Mouse (Mus musculus): ENCODE results near the gene Cbl. TPM values are rescaled to one million over a fixed set of nuclear protein-coding genes. Genes with fewer than 3 reads are reported as not detected.
A peak's percentile ranks its signal among the peaks of the same experiment; 100 is the strongest.

Gene Cbl
- total RNA-seq, 2 experiments from 2014 or later = 7.1 to 7.5 TPM

DNA sequence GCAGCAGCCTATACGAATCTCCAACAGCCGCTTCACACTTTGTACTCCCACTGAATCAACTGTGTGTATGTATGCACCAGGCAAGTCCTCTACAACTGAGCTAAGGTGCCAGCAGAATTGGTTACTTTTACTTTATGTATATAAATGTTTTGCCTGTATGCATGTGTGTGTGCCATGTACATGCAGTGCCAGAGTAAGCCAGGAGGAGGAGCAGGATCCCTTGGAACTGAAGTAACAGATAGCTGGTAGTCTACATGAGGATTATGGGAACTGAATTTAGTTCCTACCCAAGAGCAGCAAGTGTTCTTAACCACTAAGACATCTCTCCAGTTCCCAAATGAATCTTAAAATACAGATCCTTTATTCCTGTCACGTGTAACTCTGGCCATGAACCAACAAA lies 51.6 kb downstream of the Cbl start:
- peak; percentile 32 for DNase-seq (ENCODE audit: low spot score)

DNA sequence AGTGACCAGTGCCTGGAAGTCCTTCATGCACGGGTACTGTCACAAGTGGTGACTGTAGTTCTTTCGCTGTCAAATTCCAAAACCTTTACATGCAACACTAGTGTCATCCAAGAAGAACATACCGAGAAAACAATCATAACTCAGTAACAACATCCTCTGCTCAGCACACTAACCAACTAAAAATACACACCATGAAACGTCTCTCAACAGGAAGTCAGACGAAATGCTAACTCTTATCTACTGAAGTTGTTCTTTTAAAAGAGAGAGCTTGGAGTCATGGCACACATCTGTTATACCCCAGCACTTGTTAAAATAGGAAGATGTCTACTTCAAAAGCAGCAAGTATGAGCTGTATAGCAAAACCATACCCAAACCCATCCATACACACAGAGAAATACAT lies 52.3 kb downstream of the Cbl start:
- no peak for DNase-seq (ENCODE audit: low spot score)

DNA sequence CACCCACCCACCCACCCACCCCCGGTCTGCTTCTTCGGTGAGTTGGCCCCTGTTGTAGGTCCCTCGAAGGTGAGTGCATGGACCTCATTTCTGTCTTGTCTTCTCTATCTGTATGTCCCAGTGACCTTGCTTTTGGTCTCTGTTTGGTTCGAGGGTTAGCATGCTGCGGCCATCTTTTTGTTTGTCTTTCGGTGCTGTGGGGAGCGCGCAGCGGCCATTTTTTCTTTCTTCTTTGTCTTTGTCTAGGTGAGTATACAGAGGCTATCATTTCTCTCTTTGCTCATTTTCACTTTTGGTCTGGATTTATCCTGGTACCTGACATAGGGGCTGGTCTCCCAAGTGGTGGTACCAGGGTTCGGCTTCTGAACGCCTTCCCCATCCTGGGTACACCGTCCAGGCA lies 55.0 kb downstream of the Cbl start:
- no peak for DNase-seq (ENCODE audit: low spot score)

DNA sequence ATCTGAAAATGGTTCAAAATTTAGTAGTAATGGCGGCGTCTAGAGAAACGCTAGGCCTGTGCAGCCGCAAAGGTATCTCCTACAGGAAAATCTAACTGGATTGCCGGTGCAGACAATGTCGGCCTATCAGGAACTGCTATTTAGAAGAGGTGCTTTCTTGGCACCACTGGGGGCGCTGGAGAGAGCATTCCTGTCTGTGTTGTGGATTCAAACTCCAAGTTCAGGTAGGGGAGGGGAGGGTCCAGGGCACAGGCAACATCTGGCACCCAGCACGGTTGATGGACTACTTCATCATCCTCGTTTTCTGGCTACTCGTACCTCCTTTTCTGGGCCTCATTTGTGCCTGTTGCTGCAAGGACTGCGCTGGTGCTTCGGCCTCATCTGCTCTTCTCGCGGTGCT lies 55.5 kb downstream of the Cbl start:
- DNase-seq (ENCODE audit: low spot score) = no peak

DNA sequence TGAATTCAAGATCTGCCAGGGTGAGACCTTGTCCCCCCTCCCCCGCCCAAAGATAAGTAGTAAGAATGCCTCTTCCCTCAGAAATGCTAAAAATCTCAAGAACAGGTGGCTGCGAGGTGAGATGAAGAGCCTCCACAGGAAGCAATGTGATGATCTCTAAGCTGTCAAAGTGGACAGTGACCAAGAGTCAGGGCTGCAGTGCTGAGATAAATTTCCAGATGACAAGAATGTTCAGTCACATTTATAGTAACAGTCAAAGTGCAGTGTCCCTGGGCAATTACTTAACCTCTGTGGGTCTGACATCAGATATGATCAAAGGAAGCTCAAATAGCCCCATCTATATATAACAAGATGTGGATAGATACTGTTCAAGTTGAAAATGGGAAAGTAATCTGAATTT lies 56.4 kb downstream of the Cbl start:
- peak; percentile 27 for DNase-seq (ENCODE audit: low spot score)

DNA sequence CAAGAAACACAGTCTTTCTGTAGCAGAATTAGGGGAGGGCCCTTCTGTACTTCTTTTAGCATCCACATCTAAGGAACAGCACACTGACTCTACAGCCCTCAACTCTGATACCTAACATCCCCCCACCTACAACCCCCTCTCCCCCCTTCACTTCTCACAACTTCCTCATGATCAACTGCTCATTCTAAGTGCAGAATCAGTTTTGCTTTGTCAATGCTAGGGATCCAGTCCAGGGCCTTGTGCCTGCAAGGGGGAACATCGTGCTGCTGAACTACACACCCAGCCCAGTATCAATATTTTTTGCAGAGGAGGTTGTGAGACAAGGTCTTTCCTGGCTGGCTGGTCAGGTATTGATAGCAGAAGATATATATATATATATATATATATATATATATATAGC lies 57.9 kb downstream of the Cbl start:
- no peak for DNase-seq (ENCODE audit: low spot score)

DNA sequence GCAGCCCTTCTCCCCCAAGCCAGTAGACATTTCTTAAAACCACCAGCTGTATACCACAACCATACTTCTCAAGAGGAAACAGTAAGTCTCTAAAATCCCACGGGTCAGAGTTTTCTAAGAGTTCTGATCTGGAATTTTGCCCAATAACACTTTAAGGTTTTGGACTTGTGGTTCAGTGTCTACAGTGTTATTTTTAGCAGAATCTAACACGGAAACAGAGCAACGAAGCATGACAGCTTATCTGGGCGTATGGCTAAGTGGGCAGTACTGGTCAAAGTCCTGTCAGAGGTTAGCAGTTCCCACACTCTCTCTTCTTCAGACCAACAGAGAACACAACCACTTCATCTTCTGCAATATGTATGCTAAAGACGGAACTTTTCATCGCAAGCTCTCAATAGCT lies 58.3 kb downstream of the Cbl start:
- no peak for DNase-seq (ENCODE audit: low spot score)

DNA sequence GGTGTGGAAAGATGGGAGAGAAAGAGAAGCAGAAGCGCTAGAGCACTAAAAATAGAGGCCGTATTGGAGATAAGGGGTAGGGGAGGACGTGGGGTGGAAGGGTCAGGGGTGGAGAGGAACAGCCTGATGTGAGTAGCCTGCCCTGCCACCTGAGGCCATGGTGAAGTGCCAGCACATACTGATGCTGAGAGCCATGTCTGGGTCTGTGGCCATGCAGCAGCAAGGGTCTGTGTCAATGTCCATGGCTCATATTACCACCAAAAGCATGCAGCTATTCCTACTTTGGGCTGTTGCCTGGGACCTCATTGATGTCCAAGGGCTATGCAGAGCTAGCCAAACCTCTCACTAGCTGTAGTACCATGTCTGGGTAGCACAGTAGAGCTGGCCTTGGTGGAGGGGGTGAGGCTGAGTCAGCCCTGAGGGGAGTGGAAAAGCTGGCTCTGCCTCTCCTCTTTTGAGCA lies 63.1 kb downstream of the Cbl start:
- DNase-seq (ENCODE audit: low spot score) = peak; percentile 25

DNA sequence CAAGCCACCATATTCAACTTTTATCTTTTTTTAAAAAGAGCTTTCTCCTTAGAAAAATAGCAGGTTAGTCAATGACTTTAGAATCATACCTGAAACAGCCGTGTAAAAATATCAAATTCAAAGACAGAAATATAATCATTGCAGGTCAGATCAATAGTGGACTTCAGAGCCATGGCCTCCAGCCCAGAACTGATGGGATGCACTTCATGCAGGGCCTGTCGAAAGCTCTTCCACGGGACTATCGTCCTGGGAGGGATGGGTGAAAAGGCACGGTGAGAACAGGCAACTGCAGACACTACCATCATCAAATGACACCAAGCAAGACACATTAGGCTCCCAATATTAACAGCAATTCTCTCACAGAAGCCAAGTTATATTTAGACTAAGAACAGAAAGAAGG lies 64.9 kb downstream of the Cbl start:
- DNase-seq (ENCODE audit: low spot score) = no peak

DNA sequence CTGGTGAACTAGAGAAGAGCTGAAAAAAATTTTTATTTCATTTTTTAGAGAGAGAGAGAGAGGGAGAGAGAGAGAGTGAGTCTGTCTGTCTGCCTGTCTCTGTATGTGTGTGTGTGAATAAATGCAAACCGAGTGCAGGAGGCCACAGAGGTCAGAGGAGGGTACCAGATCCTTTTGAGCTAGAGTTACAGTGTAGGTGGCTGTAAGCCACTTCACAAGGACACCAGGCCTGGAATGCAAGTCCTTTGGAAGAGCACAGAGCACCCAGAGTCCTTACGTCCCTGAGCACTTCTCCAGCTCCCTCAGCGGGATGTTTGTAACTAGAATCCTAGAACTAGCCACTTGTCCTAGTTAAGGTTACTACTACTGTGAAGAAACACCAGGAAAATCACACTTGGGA lies 74.0 kb downstream of the Cbl start:
- DNase-seq (ENCODE audit: low spot score) = peak; percentile 23

DNA sequence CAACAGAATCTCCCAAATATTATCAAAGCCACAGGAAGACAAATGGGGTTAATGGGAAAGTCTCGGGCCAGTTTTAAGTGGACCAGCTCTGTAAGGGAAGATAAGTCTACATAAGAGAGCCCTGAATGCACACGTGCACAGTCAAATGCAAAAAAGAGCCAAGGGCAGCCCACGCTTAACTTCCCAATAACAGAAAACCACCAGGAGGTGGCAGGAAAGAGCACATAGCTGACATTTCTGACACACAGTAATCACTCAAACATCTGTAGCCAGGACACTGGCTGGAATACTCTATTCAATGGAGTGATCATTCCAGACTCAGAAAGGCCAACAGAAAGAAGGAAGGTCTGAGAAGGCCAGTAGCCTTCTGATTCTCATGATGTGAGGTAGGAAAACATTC lies 86.6 kb downstream of the Cbl start:
- DNase-seq (ENCODE audit: low spot score) = peak; percentile 47

DNA sequence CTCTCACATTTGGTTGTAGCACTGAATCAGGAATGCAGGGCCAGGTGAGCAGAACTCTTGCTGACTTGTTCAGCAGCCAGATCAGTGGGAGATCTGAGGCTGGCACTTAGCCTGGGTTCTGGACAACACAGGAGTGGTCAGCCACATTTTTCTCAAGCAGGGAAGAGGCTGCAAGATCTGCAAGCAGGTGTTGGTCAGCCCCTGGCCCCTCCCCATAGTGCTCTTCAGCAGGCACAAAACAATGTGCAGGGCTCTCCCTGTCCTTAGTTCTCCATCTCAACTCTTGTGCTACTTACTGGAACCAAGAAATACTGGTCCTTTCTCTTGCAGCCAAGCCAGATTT lies 89.2 kb downstream of the Cbl start:
- no peak for DNase-seq (ENCODE audit: low spot score)

DNA sequence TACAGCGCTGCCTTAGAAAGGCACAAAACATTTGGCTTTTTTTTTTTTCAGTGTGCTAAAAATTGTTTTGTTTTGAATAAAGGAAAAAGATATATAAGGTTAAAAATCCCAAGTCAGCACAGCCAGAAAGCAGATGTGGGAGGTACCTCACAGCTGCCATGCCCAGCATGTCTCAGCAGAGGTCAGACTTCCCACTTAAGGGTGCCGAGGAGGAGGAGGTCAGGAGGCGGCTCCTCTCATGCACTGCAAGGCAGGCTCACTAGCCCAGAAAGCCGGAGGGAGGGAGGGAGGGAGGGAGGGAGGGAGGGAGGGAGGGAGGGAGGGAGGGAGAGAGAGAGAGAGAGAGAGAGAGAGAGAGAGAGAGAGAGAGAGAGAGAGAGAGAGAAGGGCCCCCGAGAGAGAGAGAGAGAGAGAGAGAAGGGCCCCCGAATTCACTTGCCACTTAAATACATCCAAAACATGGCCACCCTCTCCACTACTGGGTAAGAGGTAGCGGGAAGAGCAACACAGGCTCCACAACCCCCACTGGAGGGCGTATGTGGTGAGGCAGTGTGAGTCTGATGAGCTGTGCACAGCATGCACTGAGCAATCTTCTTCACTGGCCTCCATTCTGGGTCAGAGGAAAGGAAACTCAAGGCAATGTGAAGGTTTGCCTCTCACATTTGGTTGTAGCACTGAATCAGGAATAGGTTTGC lies 89.7 kb downstream of the Cbl start:
- DNase-seq (ENCODE audit: low spot score) = peak; percentile 23

DNA sequence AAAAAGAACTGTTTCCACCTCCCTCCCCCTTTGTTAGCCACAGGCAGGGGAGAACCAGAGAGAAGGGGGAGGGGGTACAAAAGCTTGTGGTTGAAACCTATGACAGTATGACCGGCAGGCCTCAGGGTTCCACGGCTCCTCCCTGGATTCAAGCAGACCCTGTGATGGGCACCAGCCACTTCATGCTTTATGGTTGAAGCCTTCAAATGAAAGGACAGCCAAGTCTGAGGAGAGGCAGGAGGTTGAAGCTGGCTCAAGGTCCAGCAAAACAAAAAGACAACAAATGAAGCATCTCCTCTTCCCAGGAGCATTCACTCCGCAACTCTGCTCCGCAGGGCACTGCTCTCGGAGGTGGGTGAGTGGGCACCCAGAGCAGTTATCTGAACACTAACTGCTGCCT lies 90.4 kb downstream of the Cbl start:
- DNase-seq (ENCODE audit: low spot score) = no peak

DNA sequence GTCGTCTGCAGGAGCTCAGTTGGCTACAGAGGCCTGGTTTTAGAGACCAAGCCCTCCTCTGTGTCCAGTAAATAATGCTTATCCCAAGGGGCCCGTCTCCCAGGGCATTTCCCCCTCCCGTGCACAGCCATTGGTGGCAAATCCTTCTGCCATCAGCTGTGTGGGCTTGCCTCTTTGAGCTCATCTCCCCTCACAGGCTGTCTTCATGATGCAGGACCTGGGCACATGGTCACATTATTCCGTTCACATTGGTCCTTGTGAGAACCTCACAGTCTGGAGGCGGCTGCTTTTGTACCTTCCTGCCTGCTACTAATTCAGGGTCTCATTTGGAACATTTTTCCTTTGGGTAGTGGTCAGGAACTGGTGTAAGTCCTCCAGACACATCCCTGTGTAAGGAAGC lies 91.9 kb downstream of the Cbl start:
- no peak for DNase-seq (ENCODE audit: low spot score)

DNA sequence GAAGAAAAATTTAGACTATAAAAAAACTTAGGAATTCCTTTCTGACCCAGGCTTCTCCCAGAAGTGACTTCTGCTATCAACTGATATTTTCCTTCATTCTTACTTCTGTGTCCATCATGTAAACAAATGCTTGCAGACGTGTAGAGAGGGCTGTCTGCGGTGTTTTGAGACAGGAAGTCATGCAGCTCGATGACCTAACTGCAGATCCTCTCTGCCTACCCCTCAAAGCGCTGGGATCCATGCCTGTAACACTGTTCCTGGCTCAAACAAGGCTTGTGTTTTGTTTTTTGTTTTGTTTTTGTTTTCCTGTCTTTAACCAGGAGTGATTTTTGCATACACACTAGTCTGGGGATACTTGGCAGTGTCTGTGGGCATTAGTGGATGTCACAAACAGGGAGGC lies 96.0 kb downstream of the Cbl start:
- DNase-seq (ENCODE audit: low spot score) = no peak

DNA sequence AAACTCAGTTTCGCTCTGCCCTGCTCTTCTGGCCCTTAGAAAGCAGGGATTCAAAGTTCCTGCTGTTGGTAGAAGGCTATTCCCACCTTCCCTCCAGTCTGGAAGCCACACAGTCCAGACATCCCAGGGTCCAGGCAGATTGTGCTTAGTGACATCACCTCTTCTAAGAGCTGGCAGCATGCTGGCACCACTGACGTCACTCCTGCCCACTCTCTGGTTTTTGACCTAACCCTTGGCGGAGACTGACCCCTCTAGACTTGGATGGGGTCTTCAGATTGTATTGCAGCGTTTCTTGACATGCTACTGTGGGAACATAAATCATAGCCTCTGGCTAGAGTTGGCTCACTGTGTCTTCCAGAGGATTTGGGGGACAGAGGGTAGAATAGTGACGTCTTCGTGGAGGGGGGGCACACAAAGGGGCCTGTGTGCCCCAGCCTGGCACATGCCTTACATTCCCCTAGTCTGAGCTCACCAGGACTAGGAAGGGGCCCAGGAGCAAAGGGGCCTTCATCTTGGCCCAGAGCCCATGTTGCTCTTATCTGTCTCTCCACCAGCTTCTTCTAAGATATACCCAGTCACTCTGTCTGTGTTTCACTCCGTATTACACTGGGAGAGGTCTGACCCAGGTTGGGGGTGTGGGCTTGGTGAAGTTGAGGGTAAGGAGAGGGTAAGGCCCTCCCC lies 98.0 kb downstream of the Cbl start:
- no peak for DNase-seq (ENCODE audit: low spot score)

DNA sequence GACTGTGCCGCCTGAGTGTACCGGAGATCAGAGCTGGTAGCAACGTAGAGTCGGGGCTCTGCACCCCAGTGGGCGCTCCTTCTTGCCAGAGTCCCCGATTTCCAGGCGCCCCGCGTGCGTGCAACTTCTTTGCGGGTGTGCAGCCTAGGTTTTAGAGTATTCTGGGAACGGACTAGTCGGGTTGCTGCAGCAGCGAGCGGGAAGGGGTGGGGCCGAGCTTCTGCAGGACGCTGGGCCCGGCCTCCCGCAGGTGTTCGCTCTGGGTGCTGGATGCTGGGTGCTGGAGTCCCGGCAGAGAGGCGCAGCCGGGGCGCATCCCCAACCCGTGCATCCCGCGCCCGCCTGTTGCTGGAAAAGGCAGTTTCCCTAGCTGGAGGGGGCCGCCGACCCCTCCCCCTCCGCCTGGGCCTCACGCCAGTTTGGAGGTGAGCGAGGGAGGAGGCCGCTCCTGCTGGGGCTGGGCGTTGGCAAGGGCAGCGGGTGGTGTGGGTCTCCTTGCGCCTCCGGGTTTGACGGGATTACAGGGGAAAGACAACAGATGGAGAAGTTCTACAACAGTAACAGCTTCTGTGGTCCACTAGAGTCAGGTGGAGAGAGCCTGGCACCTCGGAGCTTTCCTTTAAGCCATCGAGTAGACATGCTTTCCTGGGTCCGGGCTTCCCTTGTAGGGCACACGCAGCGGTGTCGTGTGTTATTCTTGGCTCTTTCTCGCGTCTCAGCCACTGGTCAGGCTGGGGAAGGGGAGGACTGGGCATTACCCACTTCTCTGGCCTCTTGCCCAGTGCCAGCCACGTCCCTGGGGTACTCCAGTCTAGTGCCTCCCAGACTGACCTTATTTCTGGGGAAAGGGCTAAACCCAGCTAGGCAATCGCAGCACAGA lies 98.8 kb downstream of the Cbl start:
- DNase-seq (ENCODE audit: low spot score) = peak; percentile 20

DNA sequence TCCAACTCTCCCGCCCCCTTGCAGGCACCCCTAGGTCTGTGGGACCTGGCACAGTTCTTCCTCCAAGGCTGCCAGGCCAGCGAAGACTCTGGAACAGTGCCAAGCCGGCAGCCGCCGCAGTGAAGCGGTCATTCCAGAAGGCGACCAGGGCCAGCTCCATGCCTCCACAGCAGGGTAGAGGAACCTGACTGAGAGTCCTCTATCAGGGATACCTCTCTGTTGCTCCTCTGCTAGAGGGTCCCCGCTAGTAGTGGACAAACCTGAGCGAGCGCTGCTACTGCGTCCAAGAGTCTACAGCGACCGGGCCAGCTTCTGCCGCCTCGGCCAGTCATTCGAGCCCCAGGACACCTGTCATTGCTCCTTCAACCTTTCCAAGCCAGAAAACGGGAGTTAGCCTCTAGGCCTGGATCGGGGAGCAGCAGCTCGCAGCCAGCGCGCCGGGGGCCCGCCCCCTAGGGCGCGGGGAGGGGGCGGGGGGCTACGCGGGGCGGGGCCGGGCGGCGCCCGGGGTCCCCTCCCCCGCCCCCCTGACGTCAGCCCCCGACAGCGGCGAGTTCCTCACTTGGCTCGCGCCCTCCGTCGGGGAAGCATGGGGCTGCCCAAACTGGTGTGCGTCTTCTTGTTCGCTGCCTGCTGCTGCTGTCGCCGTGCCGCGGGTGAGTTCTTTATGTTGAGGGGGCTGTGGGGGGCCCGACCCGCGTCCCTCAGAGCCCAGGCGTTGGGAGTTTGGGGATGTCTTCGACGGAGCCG lies 99.6 kb downstream of the Cbl start, which contains the start of gene Mcam:
Gene Mcam (plus strand): TSS at position 369 of the 750 bp plus-strand sequence.
- DNase-seq (ENCODE audit: low spot score) = peak; percentile 76

DNA sequence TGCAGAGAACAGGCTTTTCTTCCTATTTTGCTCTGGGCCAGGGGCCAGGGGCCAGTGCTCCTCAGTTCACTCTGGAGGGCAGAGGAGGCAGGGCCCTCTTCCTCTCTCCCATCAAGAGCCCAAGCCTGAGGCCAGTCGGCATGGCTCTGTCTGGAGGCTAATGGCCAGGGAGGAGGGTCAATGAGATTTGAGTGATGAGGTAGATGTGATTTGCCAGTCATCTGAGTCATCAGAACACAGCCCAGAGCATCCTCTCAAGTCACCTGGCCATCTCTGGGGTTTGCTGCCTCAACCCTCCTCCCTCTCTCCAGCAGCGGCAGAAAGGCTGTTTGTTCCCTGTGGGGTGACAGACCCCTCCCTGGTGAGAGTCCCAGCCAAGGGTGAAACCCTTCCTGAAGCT lies 100.6 kb downstream of the Cbl start:
- no peak for DNase-seq (ENCODE audit: low spot score)

DNA sequence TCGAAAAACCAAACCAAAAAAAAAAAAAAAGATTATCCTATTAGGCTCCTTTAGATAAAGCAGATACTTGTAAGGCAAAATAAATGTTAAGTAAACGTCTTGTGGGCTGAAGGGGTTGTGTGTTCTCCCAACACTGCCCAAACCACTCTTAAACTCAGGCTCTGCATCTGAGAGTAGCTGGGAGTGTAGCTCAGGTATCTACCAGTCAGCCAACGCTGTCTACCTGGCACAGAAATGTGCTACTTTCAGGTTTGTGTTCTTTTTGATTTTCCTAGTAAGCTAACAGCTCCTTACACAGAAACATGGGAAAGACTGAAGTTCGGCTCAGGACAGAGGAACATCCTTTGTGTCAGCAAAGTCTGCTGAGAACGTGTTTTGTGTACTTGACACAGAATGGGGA lies 101.6 kb downstream of the Cbl start:
- no peak for DNase-seq (ENCODE audit: low spot score)

DNA sequence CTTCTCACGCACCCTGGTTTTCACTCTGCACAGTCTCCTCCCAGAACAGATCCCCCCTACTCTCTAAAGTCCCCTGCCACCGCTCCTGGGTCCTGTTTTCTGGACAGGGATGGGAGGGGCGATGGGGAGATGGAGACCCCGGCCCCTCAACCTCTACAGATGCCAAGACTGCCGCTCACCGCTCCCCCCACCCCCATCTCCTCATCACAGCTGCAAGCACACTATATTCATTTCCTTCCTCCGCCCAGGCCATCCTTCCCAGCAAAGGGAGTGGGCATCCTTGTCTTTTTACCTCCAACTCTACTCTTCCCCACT lies 102.6 kb downstream of the Cbl start:
- no peak for DNase-seq (ENCODE audit: low spot score)
